Mouse (Mus musculus): ENCODE measurements at regions not wholly inside any gene's neighbourhood (a gene's known extent, or its start where the extent isn't known, plus 50 kb on each side); places are given as distances from the start of the nearest gene placed in this dataset.

DNA sequence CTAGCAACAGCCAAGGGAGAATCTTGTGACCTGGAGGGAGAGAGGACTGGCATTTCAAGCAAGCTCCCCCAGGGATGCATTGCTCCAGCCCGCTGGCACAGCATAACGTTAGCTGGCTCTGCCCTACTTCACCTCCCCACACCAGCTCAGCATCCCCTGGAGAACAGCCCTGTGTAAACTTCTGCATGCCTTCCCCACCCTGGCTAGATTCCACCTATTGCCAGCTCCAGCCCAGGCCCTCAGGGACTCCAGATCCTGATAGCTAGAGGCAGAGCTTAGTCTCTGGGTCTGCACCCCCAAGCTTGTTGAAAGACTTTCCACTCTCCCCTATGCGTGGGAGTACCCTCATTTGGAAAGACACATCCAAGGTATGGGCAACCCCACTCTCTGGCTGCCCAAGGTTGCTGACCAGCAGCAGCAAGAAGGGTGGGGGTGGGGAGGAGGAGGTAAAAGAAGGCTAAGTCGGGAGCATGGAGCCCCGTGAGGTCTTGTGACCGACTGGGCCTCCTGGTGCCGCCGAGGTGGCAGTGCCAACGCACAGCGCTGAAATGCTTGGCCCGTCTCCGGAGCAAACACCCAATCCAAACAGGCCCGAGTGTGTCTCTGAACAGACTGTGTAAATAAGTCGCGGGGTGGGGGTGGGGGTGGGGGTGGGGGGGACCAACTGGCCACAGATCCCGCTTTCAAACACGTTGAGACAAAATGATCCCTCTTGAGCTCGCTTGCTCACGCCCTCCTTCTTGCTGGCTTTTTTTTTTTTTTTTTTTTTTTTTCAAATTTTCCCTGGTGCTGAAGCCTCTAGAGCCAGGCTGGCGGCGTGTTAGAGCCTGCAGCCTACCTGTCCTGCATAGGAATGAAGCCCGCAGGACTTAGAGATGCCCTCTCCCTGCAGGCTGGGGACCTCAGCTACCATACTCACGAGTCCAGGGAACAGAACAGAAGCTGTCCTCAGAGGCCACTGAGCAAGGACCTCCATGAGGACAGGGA is 350.3 kb downstream of the Sox9 start:
- in situ Hi-C loops (cut with MboI, MseI): no loop called here

DNA sequence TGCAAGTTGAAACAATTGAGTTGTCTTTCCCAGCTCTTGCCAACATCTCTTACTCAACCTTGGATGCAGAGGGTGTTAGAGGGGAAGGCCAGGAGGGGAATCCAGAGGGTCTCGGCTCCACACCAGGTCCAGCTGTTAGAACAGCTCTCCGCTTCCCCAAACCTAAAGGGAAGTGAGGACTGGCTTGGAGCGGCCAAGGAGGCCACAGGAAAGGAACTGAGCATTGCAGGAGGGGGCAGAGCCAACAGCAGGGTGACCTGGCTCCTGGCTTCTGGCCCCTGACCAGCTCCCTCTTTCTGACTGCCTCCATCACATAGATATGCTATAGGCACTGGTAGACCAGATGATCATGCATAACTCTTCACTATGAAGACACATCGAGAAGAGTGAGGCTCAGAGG is 351.4 kb downstream of the Sox9 start:
- in situ Hi-C loops (cut with MboI, MseI): no loop called here

DNA sequence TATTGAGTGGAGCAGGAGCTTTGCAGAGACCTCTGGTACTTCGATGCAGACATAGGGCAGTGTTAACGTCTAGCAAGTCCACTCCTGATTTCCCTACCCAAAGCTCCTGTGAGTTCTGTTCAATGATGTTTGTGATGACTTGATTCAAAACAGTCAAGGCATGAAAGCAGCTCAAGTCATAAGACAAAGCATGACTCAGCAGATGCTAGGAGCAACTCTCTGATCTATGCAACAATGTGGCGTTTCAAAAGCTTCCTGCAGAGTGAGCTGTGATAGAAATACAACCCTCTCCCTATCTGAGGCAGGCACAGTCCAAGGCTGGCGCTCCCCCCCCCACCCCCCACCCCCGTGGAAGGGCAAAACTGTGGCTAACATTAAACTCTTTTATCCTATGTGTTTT is 353.2 kb downstream of the Sox9 start:
- in situ Hi-C loops (cut with MboI, MseI): no loop called here

DNA sequence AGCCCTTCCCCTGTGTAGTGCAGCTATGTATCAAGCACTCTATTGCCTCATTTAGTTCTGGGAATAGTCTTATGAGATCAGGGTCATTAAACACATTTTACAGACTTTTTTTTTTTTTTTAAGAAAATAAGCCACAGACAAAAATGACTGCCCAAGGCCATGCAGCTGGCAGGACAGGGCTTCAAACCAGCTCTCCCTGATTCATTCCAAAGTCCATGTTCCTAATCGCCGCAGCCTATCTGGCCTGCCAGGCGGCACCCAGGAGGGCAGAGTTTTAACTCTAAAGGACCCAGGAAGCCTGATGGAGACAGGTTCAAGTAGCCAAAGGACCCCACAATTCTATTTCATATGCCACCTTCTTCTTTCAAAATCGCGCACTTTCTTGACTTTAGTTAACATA is 356.4 kb downstream of the Sox9 start:
- in situ Hi-C loops (cut with MboI, MseI): no loop called here

DNA sequence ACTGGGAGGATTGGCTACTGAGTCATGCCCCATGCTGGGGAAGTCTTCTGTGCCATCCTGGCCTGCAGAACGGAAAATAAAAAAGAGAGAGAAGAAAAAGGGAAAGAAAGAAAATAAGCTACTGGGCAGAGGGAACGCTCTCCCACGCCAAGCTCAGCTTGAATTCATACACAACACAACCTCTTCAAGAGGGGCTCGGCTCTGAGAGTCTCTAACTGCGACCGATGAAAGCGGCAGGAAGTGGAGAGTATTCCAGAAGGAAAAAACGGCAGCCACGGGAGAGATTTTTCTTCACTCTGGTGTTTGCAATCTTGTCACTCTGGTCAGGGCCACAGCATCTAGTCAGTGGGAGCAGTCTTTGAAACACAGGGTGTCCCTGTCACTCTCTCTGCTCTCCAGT is 358.6 kb downstream of the Sox9 start:
- in situ Hi-C loops (cut with MboI, MseI): no loop called here

DNA sequence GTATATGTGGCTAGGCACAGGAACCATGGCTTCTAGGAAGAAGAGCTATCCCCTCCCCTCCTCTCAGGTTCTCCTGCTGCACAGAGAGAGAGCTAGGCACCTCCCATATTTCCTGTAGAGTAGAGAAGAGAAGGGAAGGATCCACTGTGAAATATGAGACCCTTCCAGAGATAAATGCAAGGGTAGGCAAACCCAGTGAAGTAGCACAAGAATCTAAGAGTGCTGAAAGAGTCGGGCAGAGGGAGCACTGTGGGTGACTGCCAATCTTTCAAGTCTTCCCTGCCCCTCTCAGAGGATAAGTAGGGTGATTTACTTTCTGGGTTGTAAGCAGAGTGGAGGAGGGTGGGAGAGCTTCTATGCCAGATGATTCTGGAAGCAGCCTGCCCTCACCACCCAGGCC is 360.8 kb downstream of the Sox9 start:
- in situ Hi-C loops (cut with MboI, MseI): no loop called here

DNA sequence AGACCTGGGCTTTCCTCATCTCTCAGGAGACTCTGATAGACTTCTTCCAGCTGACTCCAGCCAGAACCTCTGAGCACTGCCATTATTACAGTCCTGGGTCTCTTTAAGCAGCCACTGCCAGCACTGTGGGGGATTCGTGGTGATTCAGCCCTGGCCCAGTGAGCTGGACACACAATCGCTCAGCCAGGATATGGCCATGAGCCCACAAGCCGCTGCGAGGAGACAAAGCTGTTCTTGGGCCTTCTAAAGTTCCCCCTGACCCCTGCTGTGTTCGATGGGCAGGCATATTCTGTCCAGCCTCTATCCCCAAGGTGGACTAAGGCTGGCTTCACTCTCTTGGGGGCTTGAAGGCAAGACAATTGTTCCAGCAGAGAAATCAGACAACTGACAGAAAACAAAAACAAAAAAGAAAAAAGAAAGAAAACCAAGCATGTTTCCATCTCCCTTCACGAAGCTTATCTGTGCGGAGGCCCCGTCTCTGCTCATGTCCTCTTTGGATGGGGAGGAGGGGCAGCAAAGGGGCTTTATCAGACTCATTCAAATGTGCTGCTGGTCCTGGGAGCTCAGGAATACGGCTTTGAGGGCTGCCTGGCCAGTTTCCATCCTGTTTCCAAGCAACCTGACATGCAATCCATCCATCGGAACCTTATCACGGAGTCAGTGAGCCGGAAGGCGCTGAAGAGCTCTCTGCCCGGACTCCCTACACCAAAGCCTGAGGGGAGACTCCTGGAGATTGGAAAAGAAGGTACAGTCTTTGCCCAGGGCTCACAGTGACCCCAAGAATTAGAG is 362.0 kb downstream of the Sox9 start:
- in situ Hi-C loops (cut with MboI, MseI): no loop called here

DNA sequence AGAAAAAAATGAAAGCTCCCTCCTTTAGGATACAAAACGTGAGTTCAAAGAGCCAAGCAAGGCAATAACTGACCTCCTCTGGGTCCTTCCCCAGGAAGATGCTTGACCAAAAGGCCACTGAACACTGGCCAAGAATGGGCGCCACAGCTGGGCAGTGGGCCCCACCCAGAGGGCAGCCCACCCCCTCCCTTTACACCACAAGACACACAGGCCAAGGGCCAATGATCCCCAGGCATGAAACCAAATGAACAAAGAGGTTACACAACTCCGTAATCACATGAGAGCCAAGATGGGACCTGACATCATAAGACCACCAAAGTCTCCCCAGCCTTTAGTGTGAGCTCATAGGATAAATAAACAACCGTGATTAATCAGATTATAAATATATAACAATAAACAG is 363.7 kb downstream of the Sox9 start:
- in situ Hi-C loops (cut with MboI, MseI): no loop called here

DNA sequence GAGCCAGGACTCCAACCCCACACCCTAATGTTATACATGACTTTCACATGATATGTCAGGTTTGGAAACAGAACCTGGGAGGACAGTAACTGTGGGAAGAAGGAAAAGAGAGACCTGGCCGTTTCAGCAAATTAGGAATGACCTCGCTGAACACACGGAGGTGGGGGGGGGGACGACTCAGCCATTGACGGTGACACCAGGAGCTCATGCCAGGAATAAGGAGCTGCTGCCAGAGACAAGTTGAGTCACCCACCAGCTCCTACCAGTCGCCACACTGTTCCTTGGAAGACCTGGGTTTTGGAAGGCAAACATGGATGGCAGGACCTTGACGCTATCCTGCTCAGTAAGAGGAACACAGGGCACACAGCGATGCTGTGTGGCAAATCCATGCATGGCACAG is 364.7 kb downstream of the Sox9 start:
- in situ Hi-C loops (cut with MboI, MseI): no loop called here

DNA sequence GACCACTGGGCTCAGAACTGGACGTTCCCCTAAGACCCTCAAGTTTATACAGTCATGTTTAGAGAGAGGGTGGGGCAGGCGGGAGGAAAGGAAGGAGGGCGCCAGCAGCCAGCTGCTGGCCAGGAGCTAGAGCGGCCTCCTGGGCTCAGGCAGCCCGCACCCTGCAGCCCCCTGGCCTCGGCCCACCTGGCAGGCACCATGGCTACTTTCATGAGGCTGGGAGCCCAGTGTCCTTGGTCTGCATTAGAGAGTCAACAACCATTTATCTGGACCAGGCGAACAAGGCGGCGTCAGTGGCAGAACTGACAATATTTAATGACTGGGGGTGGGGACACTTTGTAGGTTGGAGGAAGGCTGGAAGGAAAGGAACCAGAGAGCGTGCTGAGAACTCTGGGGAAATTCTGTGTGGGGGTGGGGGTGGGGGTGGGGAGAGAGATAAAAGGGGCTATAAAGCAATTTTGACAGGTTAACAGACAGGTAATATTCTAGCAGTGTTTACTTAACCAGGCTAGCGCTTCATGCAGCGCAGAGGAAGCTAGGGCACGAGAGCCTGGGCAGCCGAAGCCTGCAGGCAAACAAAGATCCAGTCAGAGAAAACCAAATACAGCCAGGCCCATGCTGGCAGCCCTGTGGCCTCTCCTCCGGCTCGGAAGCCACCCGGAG is 365.6 kb downstream of the Sox9 start:
- in situ Hi-C loops (cut with MboI, MseI): no loop called here

DNA sequence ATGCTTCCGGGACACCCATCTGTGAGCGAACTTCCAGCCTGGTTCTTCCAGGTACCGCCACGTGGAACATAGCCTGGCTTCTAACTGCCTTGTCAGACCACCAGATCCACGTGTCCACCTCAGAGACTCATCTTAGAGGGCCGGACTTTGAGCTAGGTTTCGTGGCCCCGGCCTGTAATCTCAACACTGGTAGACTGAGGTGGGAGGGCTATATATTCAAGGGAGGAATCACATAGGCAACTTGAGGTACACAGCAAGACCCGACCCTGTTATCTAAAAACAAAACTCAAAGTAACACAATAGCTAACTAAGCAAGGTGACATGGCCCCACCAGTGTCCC is 366.1 kb downstream of the Sox9 start:
- in situ Hi-C loops (cut with MboI, MseI): no loop called here

DNA sequence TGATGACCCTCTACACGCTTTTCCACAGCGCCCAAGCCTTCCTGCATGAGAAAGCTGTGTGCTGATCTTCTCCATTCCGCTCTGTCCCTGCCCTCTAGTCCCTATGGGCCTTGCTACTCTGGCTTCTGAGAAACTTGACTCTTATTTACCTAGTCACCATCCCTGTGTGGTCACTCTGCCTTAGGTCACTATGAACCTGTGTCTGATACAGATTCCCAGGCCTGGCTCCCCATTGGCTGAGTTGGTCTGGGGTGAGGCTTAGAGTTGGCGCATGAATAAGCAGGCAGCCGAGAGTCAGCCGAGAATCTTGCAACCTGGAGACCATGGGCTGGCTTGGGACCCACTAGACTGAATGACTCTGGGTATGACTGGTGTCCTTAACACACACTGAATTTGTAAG is 373.5 kb downstream of the Sox9 start:
- in situ Hi-C loops (cut with MboI, MseI): loop anchor here (25.0 kb wide), 3 partner anchors 368 to 1493 kb away; partner anchors contain the start of gene Sox9

DNA sequence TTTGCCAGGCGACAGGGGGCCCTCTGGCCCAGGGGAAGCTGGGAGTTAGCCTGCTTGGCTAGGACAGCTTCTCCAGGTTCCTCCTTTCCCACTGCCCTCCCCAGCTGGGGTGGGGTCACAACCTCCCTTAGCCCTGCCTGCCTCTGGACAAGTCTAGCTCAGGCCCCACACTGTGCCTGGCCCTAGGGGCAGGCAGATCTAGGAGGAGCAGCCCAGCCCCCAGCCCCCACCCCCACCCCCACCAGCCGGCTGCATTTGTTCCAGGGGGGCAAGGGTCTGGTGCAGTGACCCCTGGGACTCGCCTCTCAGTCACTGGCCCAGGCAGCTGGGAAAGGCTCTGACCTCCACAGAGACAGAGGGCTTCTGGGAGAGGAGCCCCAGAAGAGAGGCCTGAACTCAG is 381.9 kb downstream of the Sox9 start:
- in situ Hi-C loops (cut with MboI, MseI): loop anchor here (25.0 kb wide), 3 partner anchors 377 to 1502 kb away; partner anchors contain the start of gene Sox9

DNA sequence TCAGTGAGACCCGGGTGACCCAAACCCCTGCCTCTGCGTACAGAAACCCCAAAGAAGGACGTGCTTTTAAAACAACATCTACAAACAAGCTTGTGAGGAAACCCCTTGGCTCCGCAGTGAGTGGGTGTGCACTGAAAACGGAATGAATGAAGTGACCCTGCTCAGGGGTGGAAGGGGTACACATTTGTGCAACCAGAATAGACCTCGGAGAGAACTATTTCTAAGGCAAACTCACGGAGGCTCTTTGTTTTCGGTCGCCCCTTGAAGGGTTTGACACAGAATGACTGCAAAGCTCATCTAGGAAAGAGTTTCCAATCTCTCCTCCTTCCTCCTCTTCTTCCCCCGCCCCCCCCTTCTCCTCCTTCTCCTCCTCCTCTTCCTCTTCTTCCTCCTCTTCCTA is 382.5 kb downstream of the Sox9 start:
- in situ Hi-C loops (cut with MboI, MseI): loop anchor here (25.0 kb wide), 3 partner anchors 377 to 1502 kb away; partner anchors contain the start of gene Sox9

DNA sequence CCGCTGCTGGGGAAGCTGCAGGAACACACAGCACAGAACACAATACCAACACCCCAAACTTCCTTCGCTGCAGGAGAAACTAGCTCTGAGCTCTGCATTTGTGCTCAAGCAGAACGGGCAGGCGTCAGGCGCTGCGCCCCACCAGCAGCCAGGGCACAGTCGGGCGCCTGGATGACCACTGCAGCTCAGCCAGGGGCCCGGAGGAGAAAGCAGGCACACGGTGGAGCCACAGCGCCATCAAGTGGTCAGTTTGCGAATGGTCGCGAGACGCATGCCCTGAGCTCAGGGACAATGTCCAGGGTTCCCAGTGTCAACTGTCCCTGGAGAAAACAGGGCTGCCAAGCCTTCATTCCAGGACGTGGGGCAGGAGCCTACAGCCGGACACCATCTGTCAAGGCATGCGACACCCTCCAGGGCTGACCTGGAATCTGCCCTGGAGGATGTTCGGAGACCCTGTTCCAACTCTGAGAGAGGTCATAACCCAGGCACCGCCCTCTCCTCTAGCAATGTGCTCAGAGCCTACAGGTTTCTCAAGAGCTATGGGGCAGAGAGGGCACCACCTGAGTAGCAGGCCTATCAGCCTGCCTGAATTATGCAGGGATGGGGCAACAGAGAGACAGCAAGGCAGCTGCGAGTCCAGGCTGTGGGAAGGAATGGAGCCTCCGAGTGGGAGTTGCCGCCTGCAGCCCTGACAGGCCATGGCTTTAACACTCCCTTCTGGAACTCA is 383.2 kb downstream of the Sox9 start:
- in situ Hi-C loops (cut with MboI, MseI): loop anchor here (5.0 to 25.0 kb wide), 4 partner anchors 378 to 1628 kb away; partner anchors contain the start of gene Sox9

DNA sequence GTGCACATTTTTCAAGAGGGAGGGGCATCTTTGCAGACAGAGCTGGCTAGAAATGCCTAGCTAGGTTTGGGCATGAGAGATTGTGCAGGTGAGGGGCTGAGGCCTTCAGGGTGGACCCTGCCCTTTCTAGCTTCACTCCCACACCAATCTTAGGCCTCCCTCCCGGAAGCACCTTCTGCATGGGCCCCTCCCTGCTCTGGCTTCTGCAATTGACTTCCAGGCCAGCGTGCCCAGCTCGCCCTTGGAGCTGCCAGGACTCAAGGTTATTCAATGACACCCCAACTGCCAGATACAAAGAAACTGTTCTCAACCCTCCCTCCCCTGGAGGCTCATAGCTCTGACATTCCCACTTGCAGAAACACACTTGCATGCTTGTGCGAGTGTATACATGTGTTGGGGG is 384.5 kb downstream of the Sox9 start:
- in situ Hi-C loops (cut with MboI, MseI): loop anchor here (5.0 to 25.0 kb wide), 4 partner anchors 379 to 1629 kb away; partner anchors contain the start of gene Sox9

DNA sequence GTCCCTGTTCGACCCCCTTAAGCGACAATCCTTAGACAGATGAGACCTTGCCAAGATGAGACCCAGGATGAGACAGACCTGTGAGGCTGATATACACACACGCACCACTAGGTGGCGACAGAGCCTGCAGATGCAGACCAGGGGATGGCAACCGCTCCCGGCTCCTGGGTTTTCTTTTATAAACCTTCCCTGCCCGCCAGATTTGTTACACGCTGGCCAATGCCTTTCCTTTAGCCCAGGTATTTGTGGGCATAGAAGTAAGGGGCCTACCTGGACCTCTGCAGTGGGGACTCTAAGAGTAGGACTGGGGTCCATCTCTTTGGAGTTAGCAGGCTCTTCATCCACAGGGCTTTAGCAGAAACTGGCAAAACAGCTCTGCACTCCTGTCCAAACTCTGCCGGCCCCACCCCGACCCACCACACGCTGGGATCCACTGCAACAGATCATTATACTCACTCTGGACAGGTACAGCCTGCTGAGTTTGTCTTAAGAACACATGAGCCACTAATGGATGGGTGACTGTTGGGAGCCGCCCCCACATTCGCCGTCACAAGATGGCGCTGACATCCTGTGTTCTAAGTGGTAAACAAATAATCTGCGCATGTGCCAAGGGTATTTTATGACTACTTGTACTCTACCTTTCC is 390.6 kb downstream of the Sox9 start:
- in situ Hi-C loops (cut with MboI, MseI): loop anchor here (5.0 to 25.0 kb wide), 4 partner anchors 385 to 1510 kb away; partner anchors contain the start of gene Sox9

DNA sequence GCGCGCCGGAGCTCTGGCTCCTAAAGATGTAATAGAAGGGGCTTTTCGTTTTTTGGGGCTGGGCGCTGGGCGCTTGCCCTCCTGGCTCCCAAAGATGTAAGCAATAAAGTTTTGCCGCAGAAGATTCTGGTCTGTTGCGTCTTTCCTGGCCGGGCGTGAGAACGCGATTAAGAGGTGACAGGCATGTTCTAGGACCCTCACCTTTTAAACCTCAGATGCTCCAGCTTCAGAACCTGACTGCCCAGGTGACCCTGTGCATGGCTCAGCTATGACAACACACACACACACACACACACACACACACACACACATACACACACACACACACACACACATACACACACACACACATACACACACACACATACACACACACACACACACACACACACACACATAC is 391.3 kb downstream of the Sox9 start:
- in situ Hi-C loops (cut with MboI, MseI): loop anchor here (5.0 to 25.0 kb wide), 4 partner anchors 386 to 1511 kb away; partner anchors contain the start of gene Sox9

DNA sequence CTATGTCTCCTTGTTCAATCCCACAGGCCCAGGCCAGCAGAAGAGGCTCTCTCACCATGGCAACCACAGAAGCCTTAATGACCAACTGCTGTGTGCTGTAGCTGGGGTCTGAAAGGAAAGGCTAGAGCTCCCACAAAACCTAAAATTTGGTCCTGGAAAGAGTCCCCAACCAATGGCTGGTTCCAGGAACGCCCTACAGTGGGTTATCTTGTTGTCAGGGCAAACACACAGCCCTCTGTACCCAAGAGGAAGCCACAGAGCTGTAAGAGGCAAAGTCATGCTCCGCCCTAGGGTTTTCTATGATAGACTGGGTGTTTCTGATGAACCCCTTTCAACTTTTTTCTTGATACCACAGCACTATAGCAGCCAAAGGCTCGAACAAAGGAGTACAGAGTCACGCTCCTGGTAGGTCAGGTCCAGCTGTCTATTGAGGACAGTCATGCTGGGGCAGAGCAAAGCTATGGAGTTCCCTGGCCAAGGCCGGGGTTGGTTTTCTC is 392.0 kb downstream of the Sox9 start:
- in situ Hi-C loops (cut with MboI, MseI): loop anchor here (5.0 to 25.0 kb wide), 4 partner anchors 387 to 1512 kb away; partner anchors contain the start of gene Sox9

DNA sequence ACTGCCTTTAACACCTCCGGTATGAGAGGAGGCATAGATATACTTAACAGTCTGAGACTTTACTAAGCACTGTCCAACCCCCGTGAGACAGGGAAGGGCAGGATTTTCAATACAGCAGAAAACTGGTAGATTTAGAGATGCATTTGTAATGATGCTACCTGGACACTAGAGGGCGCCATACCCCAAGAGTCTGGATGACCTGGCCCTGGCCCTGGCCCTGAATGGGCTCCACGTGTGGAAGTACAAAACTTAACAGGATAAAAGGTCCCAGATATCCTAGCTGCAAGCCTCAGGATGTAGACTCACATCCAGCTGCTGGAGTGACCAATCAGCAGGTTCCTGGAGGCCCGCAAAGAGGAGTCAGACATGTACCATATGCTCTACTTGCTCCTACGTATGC is 393.3 kb downstream of the Sox9 start:
- in situ Hi-C loops (cut with MboI, MseI): loop anchor here (5.0 kb wide), 1 partner anchor 242 kb away; no protein-coding TSS in a partner anchor
